Mouse (Mus musculus) intestine, embryonic 16.5 days (tissue): ENCODE measurements around the gene Tmem266. TPM values are rescaled to one million over a fixed set of nuclear protein-coding genes. Genes with fewer than 3 reads are reported as not detected.

Experiments
- ATAC-seq: fragments of 200-750 bp; cut with Nextera tagmentation; 2 replicates; pipeline ENCODE4 v1.8.0; 2017; ENCODE audit warnings: moderate TSS enrichment, moderate library complexity
- H3K27ac ChIP-seq: fragments of 300-500 bp; sonication (generic); 2 replicates; pipeline ENCODE4 v1.5.1; 2014; ENCODE audit warnings: mild to moderate bottlenecking, low read length
- H3K27me3 ChIP-seq: fragments of 300-500 bp; sonication (generic); replicated peaks from 2 replicates; pipeline ENCODE4 v1.6.1; 2014; ENCODE audit warnings: low read length, control low read depth, mixed read lengths; ENCODE audit not compliant: control insufficient read depth, insufficient read depth
- H3K36me3 ChIP-seq: fragments of 300-500 bp; sonication (generic); 2 replicates; pipeline ENCODE4 v1.6.1; 2014; ENCODE audit warnings: low read length, control low read depth; ENCODE audit not compliant: control insufficient read depth, insufficient read depth
- H3K4me1 ChIP-seq: fragments of 300-500 bp; sonication (generic); 2 replicates; pipeline ENCODE4 v1.6.1; 2014; ENCODE audit warnings: low read length, control low read depth, mixed read lengths; ENCODE audit not compliant: control insufficient read depth, insufficient read depth
- H3K4me2 ChIP-seq: fragments of 300-500 bp; sonication (generic); 2 replicates; pipeline ENCODE4 v1.6.1; 2014; ENCODE audit warnings: low read depth, low read length, control low read depth
- H3K4me3 ChIP-seq: fragments of 300-500 bp; sonication (generic); 2 replicates; pipeline ENCODE4 v1.5.1; 2014; ENCODE audit warnings: mild to moderate bottlenecking, low read length
- H3K9ac ChIP-seq: fragments of 300-500 bp; sonication (generic); 2 replicates; pipeline ENCODE4 v1.6.1; 2014; ENCODE audit warnings: low read depth, low read length
- H3K9me3 ChIP-seq: fragments of 300-500 bp; sonication (generic); 2 replicates; pipeline ENCODE4 v1.6.1; 2016; ENCODE audit warnings: low read length, control low read depth; ENCODE audit not compliant: control insufficient read depth
- WGBS: fragments of 180-500 bp; shearing (Covaris S2); extraction: QIAGEN DNeasy Blood & Tissue Kit; methylation state at CpG from one replicate; pipeline ENCODE4 v1.1.7; 2014; 5-methylcytosine and 5-hydroxymethylcytosine counted together
- polyA plus RNA-seq: library from polyadenylated mRNA; unstranded; fragments of >200 nt; fragmentation: Nextera tagmentation; extraction: Ambion mirVana; gene quantifications from 2 replicates; pipeline ENCODE4 v1.2.1, GENCODE M21; 2015

Tmem266 gene
- polyA plus RNA-seq, 1 experiment from 2014 or later: 0.93 TPM

DNA sequence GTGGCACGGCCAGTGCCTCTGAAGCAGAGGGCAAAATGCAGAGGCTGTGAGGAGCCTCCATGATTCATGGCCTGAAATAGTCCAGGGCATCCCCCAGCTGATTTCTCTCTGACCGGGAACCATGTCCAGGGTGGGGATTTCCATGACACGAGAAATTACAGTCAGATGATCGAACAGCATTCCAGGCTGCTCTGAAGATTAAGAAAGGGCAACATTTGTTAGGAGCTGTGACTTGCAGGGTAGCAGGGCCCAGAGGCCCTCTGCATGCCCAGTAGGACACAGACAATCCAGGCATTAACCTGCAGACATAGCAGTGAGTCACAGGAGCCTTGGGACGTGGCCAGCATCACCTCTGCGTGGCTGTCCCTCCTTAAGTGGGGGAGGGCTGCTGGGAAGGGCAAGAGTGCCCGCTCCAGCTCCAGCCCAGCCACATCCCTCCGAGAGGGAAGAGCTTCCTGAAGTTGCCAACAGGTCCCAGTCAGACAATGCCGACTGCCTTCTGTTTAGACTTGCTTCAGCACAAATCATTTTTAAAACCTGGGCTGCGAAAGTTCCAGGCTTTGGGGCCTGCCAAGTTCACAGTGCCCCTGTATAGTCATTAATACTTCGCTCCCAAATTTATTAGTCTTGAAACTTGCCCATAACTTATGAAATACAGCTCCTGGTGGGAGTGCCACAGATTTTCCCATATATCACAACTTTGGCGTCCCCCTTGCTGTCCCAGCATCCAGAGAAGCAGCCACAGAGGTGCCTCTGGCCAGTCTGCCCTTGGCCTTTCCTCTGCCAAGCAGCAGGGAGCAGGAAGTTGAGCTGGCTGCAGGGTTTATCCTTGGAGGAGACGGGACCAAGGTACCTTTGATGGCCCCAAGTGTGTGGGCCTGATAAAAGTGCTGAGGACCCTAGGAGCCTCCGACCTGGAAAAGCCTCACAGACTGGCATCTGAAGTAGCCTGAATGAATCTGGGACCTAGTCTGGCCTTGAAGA lies 105.9 kb downstream of the Tmem266 start:
- Histone ChIP-seq H3K4me3 (no peak overlapping the region), H3K36me3 (no peaks in the 10 kb centered on the region), H3K9ac (no peak overlapping the region), H3K4me1 (peaks cover 9% of the 10 kb centered on the region), H3K9me3 (no peaks in the 10 kb centered on the region), H3K27me3 (no peaks in the 10 kb centered on the region), H3K4me2 (no peak overlapping the region), H3K27ac (no peak overlapping the region)
- 65% methylated on average over 14 of the region's 14 CpGs for WGBS
- ATAC-seq: no peak

DNA sequence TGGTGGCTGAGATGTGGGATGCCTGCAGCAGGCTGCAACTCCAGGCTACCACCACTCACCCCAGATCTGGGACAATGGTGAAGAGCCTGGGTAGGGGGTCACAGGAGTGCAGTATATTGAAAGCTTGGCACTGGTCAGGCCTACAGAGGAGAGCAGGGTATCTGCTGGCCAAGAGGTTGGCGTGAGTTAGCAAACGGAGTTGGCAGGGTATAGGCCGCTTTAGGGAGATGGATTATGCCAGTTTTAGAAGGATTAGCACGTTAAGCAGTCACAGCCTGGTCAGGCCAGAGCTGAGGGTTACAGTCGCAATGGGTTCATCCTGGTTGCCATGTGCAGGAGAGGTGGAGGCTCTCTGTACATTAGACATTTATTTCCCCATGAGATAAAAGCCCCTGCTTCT lies 107.2 kb downstream of the Tmem266 start:
- H3K36me3 ChIP-seq: no peaks in the 10 kb centered on the region
- 91% methylated on average over 5 of the region's 5 CpGs for WGBS
- H3K4me3 ChIP-seq: no peak overlapping the region
- no peak overlapping the region for H3K27ac ChIP-seq
- H3K4me2 ChIP-seq: no peak overlapping the region
- ATAC-seq: no peak
- no peaks in the 10 kb centered on the region for H3K27me3 ChIP-seq
- H3K9me3 ChIP-seq: no peaks in the 10 kb centered on the region
- peaks cover 9% of the 10 kb centered on the region for H3K4me1 ChIP-seq
- H3K9ac ChIP-seq: peak overlapping the region; percentile 10; the same call in 1 of the 2 replicates

GRCm38 (mm10) chr9:55438433-55438832 lies 111.7 kb downstream of the Tmem266 start:
- Histone ChIP-seq H3K9me3 (no peaks in the 10 kb centered on the region), H3K27me3 (no peaks in the 10 kb centered on the region), H3K9ac (no peak overlapping the region), H3K27ac (no peak overlapping the region), H3K4me3 (no peak overlapping the region), H3K4me2 (no peak overlapping the region), H3K4me1 (no peaks in the 10 kb centered on the region), H3K36me3 (no peaks in the 10 kb centered on the region)
- WGBS: 37% methylated on average over 3 of the region's 3 CpGs
- 0 out of 2 replicates have a peak, but pooled peaks have one; percentile 31 for ATAC-seq

DNA sequence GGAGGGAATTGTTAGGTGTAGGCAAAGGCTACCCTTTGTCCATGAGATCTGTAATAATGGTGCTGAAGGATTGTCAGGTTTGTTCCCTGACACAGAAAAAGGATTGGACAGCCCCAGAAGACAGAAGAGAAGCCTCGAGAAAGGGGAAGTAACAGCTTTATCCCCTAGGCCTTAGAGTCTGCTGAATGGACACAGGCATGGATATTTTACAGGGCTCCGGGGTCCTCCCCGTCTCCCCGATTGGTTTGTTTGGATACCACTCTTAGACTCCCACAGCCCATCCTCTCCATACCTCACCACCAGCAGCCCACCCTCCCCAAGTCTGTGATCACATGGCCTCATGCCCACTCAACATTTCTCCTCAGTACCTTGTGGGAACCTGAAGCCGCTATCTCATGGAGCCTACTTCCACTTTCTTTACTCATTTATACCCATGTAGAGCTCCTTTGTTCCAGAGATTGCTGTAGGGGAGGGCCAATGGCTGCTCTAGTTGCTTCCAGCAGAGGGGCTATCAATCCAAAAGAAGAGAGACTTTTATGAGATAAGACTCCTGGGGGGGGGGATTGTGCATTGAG lies 112.6 kb downstream of the Tmem266 start:
- H3K9me3 ChIP-seq: no peaks in the 10 kb centered on the region
- no peak for ATAC-seq
- no peak overlapping the region for H3K9ac ChIP-seq
- no peak overlapping the region for H3K4me3 ChIP-seq
- H3K27ac ChIP-seq: no peak overlapping the region
- H3K27me3 ChIP-seq: no peaks in the 10 kb centered on the region
- H3K36me3 ChIP-seq: no peaks in the 10 kb centered on the region
- H3K4me2 ChIP-seq: no peak overlapping the region
- 84% methylated on average over 5 of the region's 5 CpGs for WGBS
- no peaks in the 10 kb centered on the region for H3K4me1 ChIP-seq

DNA sequence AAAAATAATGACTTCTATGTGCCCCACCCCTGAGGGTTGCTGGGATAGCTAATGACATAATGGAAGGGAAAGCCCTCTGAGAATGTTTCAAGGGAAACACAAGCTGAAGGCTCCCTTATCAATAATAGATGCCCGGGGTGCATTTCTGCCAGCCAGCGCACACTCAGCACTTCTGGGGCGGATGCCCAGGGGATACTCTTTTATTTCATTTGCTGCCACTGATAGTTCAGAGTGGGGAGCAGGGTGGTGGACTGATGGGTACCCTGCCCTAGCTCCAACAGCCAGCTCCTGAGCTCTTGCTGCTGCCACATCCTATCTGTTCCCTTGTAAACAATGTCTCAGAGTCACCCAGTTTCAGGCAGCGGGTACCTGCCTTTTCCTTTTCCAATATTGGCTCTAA lies 120.8 kb downstream of the Tmem266 start:
- H3K27me3 ChIP-seq: no peaks in the 10 kb centered on the region
- H3K4me2 ChIP-seq: no peak overlapping the region
- H3K4me1 ChIP-seq: no peaks in the 10 kb centered on the region
- no peak overlapping the region for H3K27ac ChIP-seq
- H3K4me3 ChIP-seq: no peak overlapping the region
- no peaks in the 10 kb centered on the region for H3K36me3 ChIP-seq
- ATAC-seq: no peak
- H3K9me3 ChIP-seq: no peaks in the 10 kb centered on the region
- no peak overlapping the region for H3K9ac ChIP-seq
- 87% methylated on average over 4 of the region's 4 CpGs for WGBS

DNA sequence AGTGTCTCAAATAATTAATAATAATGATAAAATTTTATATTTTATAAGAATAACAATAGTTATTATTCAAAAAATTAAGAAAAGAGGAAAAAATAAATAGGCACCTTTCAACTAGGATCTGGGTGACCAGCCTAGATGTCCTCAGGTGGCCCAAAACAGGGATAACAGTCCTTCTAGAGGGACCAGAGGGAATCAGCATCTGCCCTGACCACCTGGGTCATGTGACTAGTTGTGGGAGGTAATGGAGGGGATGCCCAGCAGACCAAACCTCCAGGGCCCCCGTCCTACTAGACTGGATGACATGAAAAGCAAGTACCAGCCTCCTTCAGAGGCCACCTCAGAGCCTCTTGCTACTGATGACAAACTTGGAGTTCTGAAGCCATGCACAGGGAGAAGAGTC lies 122.4 kb downstream of the Tmem266 start:
- 60% methylated on average over 1 of the region's 1 CpGs for WGBS
- no peak for ATAC-seq
- H3K4me3 ChIP-seq: no peak overlapping the region
- H3K27ac ChIP-seq: no peak overlapping the region
- H3K9ac ChIP-seq: no peak overlapping the region
- H3K4me2 ChIP-seq: no peak overlapping the region
- H3K27me3 ChIP-seq: no peaks in the 10 kb centered on the region
- H3K36me3 ChIP-seq: no peaks in the 10 kb centered on the region
- no peaks in the 10 kb centered on the region for H3K9me3 ChIP-seq
- no peaks in the 10 kb centered on the region for H3K4me1 ChIP-seq

GRCm38 (mm10) chr9:55450035-55450434 lies 123.3 kb downstream of the Tmem266 start:
- Histone ChIP-seq H3K36me3 (no peaks in the 10 kb centered on the region), H3K9me3 (no peaks in the 10 kb centered on the region), H3K4me1 (no peaks in the 10 kb centered on the region), H3K4me3 (no peak overlapping the region), H3K4me2 (no peak overlapping the region), H3K9ac (no peak overlapping the region), H3K27ac (no peak overlapping the region), H3K27me3 (no peaks in the 10 kb centered on the region)
- ATAC-seq: no peak
- WGBS: 75% methylated on average over 6 of the region's 6 CpGs

DNA sequence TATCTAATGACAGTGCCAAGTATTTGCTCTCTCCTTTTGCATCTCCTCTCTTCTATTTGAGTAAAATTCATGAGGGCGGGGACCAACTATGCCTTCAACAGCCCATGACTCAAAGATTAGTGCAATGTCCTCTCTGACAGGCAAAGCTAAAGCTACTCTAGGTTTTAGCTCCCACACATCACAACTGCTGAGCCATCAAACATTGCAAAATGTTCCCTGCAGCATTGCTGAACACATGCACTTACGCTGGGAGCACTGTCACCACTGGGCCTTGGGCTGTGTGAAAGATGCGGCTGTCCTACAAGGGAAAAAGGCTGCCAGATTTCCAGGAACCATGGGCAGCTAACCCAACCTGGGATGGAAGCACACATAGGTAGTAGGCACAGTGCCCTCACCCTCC lies 124.7 kb downstream of the Tmem266 start:
- no peak overlapping the region for H3K4me2 ChIP-seq
- H3K9me3 ChIP-seq: no peaks in the 10 kb centered on the region
- H3K9ac ChIP-seq: no peak overlapping the region
- H3K4me3 ChIP-seq: no peak overlapping the region
- no peaks in the 10 kb centered on the region for H3K27me3 ChIP-seq
- WGBS: 88% methylated on average over 3 of the region's 3 CpGs
- ATAC-seq: no peak
- H3K36me3 ChIP-seq: peaks cover 3% of the 10 kb centered on the region; the same call in 1 of the 2 replicates
- no peak overlapping the region for H3K27ac ChIP-seq
- H3K4me1 ChIP-seq: no peaks in the 10 kb centered on the region

- Histone ChIP-seq H3K9ac (no peak overlapping the region), H3K27ac (no peak overlapping the region), H3K9me3 (no peaks in the 10 kb centered on the region), H3K36me3 (peaks cover 3% of the 10 kb centered on the region; the same call in 1 of the 2 replicates), H3K4me3 (no peak overlapping the region), H3K4me2 (no peak overlapping the region), H3K4me1 (no peaks in the 10 kb centered on the region), H3K27me3 (no peaks in the 10 kb centered on the region)
- ATAC-seq: no peak
- whole genome bisulfite sequencing: 94% methylated on average over 1 of the region's 1 CpGs
Measured at GRCm38 (mm10) chr9:55452906-55453305, 126.2 kb downstream of the Tmem266 start.
